Mouse (Mus musculus) duodenum, adult 2 months (tissue): ENCODE results near the gene Mafg. TPM values are rescaled to one million over a fixed set of nuclear protein-coding genes. Genes with fewer than 3 reads are reported as not detected.

Experiments used
- polyA plus RNA-seq: library from polyadenylated mRNA; depleted of rRNA; stranded (reverse); fragments of >200 nt; gene quantifications from 2 replicates; pipeline ENCODE4 v1.2.3, GENCODE M21; 2012; ENCODE audit warnings: low replicate concordance; rRNA removed

Mafg gene
- polyA plus RNA-seq = 29.6 and 39.6 TPM in 2 replicates

DNA sequence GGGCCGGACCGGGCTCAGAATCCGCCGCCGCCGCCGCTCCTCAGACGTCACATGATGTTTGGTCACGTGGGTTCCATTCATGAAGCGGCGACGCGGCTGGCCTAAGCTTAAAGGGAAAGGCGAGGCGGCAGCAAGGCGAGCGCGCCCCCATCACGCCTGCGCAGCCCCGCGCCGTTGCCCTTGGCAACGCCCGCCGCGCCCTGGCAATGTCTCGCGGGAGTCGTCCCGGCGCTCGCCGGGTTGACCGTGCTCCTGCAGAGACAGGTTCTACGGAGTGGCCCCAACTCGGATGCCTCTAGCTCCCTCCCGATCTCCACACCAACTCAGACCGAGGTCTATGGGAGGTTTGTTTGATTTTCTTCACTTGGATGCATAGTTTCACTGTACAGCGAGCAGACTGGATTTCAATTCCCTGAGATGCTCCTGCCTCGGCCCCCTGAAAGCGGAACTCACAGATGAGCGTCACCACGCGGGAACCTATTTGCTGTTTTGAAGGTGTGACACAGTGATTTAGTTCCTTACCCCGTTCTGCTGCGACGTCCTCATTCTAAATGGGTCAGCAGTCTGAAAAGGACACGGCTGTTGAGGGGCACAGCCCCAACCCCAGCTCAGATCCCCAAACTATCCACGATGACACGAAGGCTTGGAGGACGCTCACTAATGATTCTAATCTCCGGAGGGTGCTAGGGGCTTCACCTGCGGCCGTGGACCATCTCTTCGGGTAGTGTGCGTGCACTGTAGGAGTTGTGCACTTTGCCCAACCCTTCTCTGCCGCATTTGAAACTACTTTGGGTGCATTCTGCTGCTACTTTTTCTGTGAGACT, at the start of gene Mafg:
Gene Mafg (minus strand): TSS at position 81 of the 824 bp plus-strand sequence.

DNA sequence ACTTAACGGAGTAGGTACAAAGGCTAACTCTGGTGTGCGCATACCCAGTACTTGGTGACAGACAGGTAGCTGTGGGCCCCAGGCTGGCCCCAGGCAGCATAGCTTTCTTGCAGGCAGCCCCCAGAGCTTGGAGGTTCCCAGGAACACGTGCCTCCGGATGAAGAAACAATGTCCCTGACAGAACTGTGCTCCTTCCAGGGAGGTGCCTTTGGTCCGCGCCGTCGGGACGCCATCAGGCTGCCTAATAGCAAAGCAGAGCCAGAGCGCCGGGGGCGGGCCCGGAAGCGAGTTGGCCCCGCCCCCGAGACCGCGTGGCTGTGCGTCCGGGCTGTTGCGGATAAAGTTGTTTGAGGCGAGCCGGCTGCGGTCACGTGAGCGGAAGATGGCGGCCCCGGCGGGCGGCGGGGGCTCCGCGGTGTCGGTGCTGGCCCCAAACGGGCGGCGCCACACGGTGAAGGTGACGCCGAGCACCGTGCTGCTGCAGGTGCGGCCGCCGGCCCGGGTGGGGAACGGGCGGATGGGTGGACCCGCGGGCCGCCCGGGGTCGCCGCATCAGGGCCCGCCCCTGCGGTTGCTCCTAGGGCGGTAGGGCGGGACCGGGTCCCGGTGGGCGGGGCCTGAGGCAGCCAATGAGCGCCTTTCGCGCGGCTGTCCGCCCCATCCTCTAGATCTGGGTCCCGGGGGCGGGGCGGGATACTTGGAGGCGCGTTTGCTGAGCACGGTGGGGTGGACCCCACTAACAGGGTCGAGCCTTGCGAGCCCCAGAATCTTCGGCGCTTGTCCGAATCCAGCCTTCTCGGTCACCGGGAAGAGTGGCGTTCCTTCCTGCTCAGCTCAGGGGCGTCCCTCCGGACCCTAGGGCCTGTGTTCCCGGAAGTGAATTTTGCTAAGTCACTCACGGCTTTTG, 39.5 kb upstream of the Mafg start, which contains the start of gene Aspscr1:
Gene Aspscr1 (plus strand): TSS at position 287 of the 907 bp plus-strand sequence.

DNA sequence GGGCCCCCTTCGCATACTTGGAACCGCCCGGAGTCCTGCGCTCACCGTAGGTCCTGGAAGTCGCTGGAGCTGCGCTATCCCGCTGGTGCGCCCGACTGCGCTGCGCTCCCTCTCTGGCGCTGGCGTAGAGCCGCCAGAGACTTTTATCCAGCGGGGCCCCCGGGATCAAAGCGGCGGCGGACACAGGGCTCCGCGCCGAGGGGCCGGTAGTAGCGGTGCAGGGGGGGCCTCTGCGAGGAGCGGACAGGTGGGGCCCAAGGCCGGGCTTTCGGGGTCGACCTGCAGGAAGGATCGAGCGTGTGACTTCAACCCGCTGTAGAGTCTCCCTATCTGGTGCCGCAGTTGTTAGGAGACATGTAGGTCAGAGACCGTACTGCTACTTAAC, 27.7 kb upstream of the Mafg start, which contains the start of gene Notum:
Gene Notum (minus strand): TSS at position 100 of the 385 bp plus-strand sequence.

DNA sequence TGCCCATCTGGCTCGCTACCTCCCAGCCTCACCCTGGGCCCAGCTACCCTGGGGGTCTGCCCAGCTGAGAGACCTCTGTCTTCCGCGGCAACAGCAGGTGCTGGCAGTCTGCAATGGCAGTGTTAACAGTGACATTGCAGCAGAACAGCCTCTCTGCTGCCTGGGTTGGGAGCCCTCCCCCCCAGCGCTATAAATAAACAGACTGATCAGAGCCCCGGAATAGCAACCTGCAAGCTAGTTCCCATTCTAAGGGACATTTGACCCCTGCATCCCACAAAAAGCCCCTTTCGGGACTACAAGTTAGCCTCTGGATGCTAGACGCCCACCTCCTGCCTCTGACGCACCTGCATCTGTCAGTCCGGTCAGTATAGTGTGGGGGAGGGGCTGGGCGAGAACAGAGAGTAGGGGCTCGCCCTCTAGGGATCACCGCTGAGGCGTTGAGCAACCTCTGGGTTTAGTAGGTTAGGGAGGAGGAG, 14.6 kb upstream of the Mafg start, which contains the start of gene Myadml2:
Gene Myadml2 (minus strand): TSS at position 158 of the 476 bp plus-strand sequence.

DNA sequence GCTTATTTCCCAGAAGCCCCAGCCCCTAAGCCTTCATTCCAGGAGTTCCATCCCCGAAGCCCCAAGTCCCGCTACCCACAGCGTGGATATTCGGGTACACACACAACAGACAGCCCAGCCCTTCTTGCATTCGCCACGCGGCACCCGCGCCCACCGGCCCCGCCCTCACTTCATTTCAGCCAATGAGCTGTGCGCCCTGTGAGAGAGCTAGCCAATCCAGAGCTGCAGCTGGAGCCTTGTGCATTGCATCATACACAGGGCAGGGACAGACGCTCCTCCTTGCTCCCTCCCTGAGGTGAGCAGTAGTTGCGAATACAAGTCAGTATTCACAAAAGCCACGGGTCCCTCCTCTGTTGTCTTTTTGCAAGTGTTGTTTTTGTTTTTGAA, 10.2 kb upstream of the Mafg start, which contains the start of gene Pycr1:
Gene Pycr1 (minus strand): TSS at position 169 of the 387 bp plus-strand sequence.

DNA sequence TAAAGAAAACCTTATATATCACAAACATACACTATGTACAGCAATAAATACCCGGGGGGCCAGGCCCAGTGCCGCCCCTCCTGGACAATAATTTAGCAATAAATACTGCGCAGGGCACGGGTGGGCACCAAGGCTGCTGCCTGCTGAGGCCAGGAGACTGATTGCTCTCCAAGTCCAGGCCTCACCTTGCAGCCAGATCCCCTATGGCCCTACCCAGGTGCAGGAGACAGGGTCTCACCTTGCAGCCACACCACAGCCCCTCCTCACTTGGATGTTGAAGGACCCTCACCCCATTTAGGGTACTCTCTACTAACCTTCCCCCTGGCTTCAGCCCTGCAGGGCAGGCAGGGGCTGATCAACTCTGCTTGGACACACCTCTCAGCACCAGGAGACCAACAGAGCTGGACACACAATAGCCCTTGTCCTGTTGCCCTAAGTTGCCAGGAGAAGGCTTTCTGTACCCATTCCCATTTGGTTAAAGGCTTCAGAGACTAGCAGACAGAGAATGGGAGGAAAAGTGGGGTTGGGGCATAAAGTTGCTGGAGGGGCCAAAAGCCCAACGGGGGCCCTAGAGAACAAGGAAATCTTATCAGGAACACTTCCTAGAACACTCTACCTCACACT, 8.1 kb downstream of the Mafg start, which contains the start of gene Sirt7:
Gene Sirt7 (minus strand): TSS at position 89 of the 624 bp plus-strand sequence.

DNA sequence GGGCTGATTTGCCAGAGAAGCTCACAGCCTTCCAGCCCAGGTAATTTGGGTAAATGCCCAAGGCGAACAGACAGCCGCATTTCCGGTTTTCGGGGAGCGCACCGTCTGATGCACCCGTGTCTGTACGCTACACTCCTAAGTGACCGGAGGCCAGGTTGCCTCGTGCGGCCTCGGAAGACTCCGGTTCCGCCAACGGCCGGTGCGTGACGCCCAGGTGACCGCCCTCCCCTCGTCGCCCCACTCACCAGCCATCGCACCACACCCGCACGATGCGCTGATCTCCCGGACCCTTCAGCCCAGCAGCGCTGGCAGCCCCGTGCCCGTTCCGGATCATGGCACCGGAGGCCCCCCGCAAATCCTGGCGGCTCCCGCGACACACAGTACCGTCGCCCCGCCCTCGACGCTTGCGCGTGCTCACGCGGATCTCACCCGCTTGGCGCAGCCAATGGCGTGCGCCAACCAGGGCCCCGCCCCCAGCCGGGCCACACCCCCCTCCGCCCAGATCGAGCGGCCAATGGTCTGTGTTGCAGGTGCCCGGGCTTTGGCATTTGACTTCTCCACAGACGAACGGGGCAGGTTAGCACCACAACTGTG, 15.8 kb downstream of the Mafg start, which contains the start of gene Pcyt2:
Gene Pcyt2 (minus strand): TSS at position 418 of the 594 bp plus-strand sequence.

DNA sequence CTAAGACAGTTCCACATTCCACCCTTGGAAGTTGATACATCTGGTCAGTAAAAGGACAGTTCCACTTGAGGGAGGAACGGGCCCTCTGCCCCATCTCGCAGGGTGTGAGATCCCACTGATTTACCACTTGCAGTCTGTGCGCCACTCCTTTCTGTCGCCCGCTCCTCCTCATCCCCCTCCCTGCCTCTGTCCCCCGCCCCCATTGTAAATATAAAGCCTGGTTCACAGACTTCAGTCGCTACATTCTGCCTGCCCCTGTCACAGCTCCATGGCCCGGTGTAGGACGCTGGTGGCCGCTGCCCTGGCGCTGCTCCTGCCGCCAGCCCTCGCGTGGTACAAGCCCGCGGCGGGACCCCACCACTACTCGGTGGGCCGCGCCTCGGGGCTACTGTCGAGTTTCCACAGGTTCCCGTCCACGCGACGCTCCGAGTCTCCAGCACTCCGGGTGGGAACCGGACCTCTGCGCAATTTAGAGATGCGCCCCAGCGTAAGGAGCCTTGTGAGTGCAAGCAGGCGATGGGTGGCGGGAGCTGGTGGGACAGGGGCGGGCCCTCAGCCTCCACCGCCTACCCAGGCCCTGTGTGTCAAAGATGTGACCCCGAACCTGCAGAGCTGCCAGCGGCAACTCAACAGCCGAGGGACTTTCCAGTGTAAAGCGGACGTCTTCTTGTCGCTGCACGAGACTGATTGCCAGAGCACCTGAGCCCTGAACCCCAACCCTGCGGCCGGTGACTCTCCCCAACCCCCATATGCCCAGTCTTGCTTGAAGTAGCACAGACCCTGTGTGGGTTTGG, 25.0 kb downstream of the Mafg start, which contains the start of gene Npb:
Gene Npb (plus strand): TSS at position 237 of the 794 bp plus-strand sequence.

DNA sequence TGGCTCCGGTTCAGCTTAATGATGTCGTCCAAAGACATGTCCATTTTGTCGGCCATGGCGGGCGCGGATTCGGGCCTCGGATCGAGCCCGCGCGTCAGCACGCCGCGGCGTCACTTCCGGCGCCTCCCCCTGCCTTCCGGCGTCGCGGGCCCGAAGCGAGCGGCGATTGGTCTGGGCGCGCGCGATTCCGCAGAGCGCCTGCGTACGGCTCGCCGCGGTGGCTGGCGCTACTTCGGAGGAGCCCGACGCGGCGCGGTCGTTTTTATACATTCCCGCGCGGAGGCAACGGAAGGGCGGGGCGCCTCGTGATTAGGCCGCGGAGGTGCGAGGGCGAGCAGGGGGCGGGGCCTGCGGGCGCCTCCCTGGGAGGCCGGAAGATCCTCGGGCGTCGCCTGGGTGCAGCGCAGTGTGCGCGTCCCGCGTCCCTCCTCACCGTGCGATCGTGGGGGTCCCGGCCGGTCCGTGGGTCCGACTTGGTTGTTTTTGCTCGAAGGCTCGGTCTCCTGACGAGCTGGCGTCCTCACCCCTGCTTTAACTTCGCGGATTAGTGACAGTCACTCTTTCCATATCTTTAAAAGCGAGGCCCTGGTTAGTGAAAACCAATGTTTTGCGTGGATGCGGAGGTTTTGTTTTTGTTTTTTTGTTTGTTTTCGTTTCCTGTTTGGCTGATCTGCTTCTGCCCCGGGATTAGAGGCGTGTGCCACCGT, 35.0 kb downstream of the Mafg start, which contains the start of the genes Alyref and Anapc11:
Gene Alyref (minus strand): TSS at position 83 of the 707 bp plus-strand sequence.
Gene Anapc11 (plus strand): TSS at position 139 of the 707 bp plus-strand sequence.

DNA sequence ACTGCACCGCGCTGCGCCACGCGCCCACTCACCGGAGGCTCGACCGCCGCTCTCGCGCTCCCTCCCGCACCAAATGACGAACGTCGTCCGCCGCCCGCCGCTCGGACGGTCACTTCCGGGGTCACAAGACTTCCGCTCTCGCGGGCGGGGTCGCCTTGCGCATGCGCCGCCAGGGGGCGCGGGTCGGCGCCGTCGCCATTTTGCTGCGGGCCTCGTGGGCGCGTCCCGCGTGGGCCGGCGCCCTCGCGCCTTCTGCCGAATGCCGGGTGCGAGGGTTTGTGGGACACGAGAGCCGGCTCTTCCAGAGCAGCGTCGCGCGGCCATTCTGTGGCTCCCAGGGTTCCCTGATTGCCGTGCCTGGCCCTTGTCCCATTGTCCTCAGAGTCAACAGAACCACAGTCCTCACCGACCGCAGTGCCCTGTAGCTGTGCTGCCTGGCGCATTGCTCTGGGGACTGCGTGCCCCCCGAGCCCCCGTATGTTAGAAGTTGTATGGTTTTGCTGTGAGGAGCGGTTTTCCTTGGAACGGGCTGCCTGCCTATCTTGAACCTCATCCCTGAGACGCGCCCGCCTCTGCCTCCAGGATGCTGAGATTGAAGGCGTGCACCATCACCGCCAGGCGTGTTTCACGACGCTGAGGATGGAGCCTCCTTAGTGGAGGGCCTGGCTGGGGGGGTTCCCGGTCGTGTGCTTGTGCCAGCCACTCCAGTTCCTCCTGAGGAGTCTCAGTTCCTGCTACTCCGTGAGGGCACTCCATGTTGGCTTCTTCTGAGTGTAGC, 51.7 kb downstream of the Mafg start, which contains the start of gene Arhgdia:
Gene Arhgdia (minus strand): TSS at position 135 of the 778 bp plus-strand sequence.

Other genes with a start within 250 kb of the Mafg start
- gene Nploc4, start 195.9 kb downstream of the Mafg start, polyA plus RNA-seq = 48.8 and 65.0 TPM in 2 replicates
- 0.11 and 0.41 TPM in 2 replicates for gene Tspan10, start 191.0 kb downstream of the Mafg start, polyA plus RNA-seq
- 0.27 and 0.28 TPM in 2 replicates for gene Pde6g, start 180.1 kb downstream of the Mafg start, polyA plus RNA-seq
- gene Oxld1, start 175.5 kb downstream of the Mafg start, polyA plus RNA-seq = 24.0 and 38.7 TPM in 2 replicates
- 4.9 and 6.0 TPM in 2 replicates for gene Ccdc137, start 175.5 kb downstream of the Mafg start, polyA plus RNA-seq
- 12.1 and 13.4 TPM in 2 replicates for gene Arl16, start 166.0 kb downstream of the Mafg start, polyA plus RNA-seq
- gene Mrpl12, start 149.0 kb downstream of the Mafg start, polyA plus RNA-seq = 161 and 284 TPM in 2 replicates
- gene Slc25a10, start 141.8 kb downstream of the Mafg start, polyA plus RNA-seq = 495 and 586 TPM in 2 replicates
- gene Gcgr, start 102.9 kb downstream of the Mafg start, polyA plus RNA-seq = 1.7 and 2.5 TPM in 2 replicates
- gene Mcrip1, start 83.9 kb downstream of the Mafg start, polyA plus RNA-seq = 28.4 and 38.6 TPM in 2 replicates
- not detected in 2 replicates for gene Ppp1r27, start 82.5 kb downstream of the Mafg start, polyA plus RNA-seq
- gene P4hb, start 60.3 kb downstream of the Mafg start, polyA plus RNA-seq = 428 and 758 TPM in 2 replicates
- gene Arhgdia, start 52.0 kb downstream of the Mafg start, polyA plus RNA-seq = 773 and 1,267 TPM in 2 replicates
- 10.3 and 18.4 TPM in 2 replicates for gene Alyref, start 35.2 kb downstream of the Mafg start, polyA plus RNA-seq
- gene Anapc11, start 35.2 kb downstream of the Mafg start, polyA plus RNA-seq = 97.9 and 105 TPM in 2 replicates
- gene Npb, start 25.1 kb downstream of the Mafg start, polyA plus RNA-seq = 2.4 and 8.9 TPM in 2 replicates
- gene Pcyt2, start 15.7 kb downstream of the Mafg start, polyA plus RNA-seq = 661 and 912 TPM in 2 replicates
- gene Sirt7, start 8.4 kb downstream of the Mafg start, polyA plus RNA-seq = 89.3 and 105 TPM in 2 replicates
- gene Pycr1, start 10.2 kb upstream of the Mafg start, polyA plus RNA-seq = 7.4 and 36.8 TPM in 2 replicates
- 0.45 and 0.62 TPM in 2 replicates for gene Myadml2, start 14.6 kb upstream of the Mafg start, polyA plus RNA-seq
- 0.69 and 4.7 TPM in 2 replicates for gene Notum, start 27.6 kb upstream of the Mafg start, polyA plus RNA-seq
- 164 and 233 TPM in 2 replicates for gene Aspscr1, start 39.4 kb upstream of the Mafg start, polyA plus RNA-seq
- 68.1 and 86.7 TPM in 2 replicates for gene Cenpx, start 80.1 kb upstream of the Mafg start, polyA plus RNA-seq
- 19.5 and 23.4 TPM in 2 replicates for gene Lrrc45, start 80.3 kb upstream of the Mafg start, polyA plus RNA-seq
- gene Rac3, start 87.9 kb upstream of the Mafg start, polyA plus RNA-seq = 7.2 and 8.1 TPM in 2 replicates
- gene Dcxr, start 93.7 kb upstream of the Mafg start, polyA plus RNA-seq = 116 and 156 TPM in 2 replicates
- 4.2 and 5.5 TPM in 2 replicates for gene Cbr2, start 98.5 kb upstream of the Mafg start, polyA plus RNA-seq
- gene Hmga1b, start 129.2 kb upstream of the Mafg start, polyA plus RNA-seq = 1.4 and 3.2 TPM in 2 replicates
- 94.9 and 139 TPM in 2 replicates for gene Rfng, start 150.6 kb upstream of the Mafg start, polyA plus RNA-seq
- gene Gps1, start 150.7 kb upstream of the Mafg start, polyA plus RNA-seq = 82.5 and 85.8 TPM in 2 replicates
- gene Dus1l, start 162.8 kb upstream of the Mafg start, polyA plus RNA-seq = 28.7 and 29.8 TPM in 2 replicates
- 195 and 525 TPM in 2 replicates for gene Fasn, start 190.9 kb upstream of the Mafg start, polyA plus RNA-seq